Mouse (Mus musculus): ENCODE measurements at regions not wholly inside any gene's neighbourhood (a gene's known extent, or its start where the extent isn't known, plus 50 kb on each side); places are given as distances from the start of the nearest gene placed in this dataset.

GRCm38 (mm10) chr9:61297385-61297784 is 74.8 kb upstream of the Tle3 start:
- TF ChIP-seq CTCF (IDR thresholded peaks at IDR 0.05; ENCODE audit: extremely low read depth, insufficient read depth, low read length) (no peak), POLR2A (IDR thresholded peaks at IDR 0.05; ENCODE audit: extremely low read depth, insufficient read depth, low read length) (no peak)
